Mouse (Mus musculus) neural tube, postnatal 0 days (tissue): ENCODE data around the gene Abl2. TPM values are rescaled to one million over a fixed set of nuclear protein-coding genes. Genes with fewer than 3 reads are reported as not detected.

Experiments
- polyA plus RNA-seq: library from polyadenylated mRNA; unstranded; fragments of >200 nt; fragmentation: Nextera tagmentation; extraction: Ambion mirVana; gene quantifications from 2 replicates; pipeline ENCODE4 v1.2.1, GENCODE M21; 2015

The Abl2 gene
- polyA plus RNA-seq, result 5.1 and 6.2 TPM in 2 replicates

GRCm38 (mm10) chr1:156558024-156558930, at the start of gene Abl2:
Abl2 (plus strand) TSS chr1:156558786.

GRCm38 (mm10) chr1:156523842-156524241, 34.7 kb upstream of the Abl2 start, which contains the start of gene Gm10031:
Gm10031 (plus strand) TSS chr1:156524012.

DNA sequence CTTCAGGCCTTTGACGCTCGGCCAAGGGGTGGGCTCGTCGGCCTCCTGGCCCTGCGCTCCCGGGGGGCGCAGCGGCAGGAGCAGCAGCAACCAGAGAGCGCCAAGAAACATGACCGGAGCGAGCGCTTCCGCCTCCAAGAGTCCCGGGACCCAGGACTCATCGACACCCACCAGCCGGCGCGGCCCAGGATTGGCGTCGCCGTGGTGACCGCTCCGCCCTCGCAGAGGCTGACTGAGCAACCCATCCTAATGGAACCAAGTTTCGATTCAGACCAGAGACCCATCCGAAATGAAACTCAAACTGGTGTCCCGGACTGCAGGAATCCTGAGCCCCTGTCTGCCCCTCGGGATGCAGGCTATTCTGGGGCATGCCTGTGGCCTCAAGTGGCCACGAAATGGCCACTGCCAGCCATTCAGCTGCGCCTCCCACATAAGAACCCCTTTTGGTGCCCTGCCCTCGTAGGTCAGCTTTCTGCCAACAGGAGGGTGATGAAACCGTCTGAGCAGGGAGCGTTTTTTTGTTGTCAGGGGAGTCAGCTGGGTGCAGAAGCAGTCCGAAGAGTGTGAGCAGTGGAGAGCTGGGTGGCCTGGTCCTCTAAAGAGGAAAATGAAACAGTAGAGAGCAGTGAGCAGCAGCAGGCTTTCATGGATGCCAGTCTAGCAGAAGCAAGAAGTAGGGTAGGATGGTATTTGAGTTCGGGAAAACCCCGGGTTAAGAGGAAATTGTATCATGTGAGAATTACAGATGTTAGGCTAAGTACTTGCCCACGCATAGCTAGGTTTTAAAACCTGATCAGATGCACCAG, 115.8 kb downstream of the Abl2 start, which contains the start of gene Tor3a:
TSS of gene Tor3a (minus strand) at position 162 of the 806 bp plus-strand sequence.

Other genes with a start within 250 kb of the Abl2 start
- gene Nphs2, start 248.1 kb upstream of the Abl2 start, polyA plus RNA-seq, result 0.23 and 0.40 TPM in 2 replicates
- gene Gm2000, start 192.7 kb upstream of the Abl2 start, polyA plus RNA-seq, result 426 and 442 TPM in 2 replicates
- gene Axdnd1, start 137.6 kb upstream of the Abl2 start, polyA plus RNA-seq, result 0.37 and 0.75 TPM in 2 replicates
- 14.2 and 18.3 TPM in 2 replicates for gene Soat1, start 84.5 kb upstream of the Abl2 start, polyA plus RNA-seq
- 0.36 and 0.49 TPM in 2 replicates for gene Gm10031, start 34.8 kb upstream of the Abl2 start, polyA plus RNA-seq
- gene Tor3a, start 115.6 kb downstream of the Abl2 start, polyA plus RNA-seq, result 3.7 and 5.2 TPM in 2 replicates
- gene Fam20b, start 160.3 kb downstream of the Abl2 start, polyA plus RNA-seq, result 26.6 and 28.1 TPM in 2 replicates